Mouse (Mus musculus): Measurements from ENCODE around the gene Tjp1.
A peak's percentile ranks its signal among the peaks of the same experiment; 100 is the strongest.

The Tjp1 gene

DNA sequence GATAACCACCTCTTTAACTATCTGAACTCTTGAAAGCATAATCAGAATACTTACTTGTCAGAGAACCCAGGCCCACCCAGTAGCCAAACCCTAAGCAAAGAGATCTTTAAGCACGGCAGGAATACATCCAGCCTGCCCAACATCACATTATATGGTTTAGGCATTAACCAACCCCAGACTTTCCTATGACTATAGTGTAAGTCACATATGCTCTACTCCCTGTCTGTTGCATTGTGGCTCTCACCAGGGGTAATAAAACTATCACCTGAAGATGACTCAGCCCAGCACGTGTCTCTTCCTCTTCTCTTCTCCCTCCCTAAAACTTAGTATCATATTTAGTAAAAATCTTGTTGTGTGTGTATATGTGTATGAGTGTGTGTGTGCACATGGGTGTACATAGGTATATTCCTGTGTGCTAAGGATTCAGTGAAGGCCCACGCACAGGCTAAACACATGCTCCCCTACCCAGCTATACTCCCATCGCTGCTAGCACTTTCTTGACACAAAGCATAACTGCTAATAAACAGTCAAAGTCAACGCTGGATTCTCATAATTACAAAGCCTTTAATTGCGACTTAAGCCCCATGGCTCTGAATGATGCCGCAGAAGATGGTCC is 139.9 kb downstream of the Tjp1 start:
- DNase-seq = no peak

DNA sequence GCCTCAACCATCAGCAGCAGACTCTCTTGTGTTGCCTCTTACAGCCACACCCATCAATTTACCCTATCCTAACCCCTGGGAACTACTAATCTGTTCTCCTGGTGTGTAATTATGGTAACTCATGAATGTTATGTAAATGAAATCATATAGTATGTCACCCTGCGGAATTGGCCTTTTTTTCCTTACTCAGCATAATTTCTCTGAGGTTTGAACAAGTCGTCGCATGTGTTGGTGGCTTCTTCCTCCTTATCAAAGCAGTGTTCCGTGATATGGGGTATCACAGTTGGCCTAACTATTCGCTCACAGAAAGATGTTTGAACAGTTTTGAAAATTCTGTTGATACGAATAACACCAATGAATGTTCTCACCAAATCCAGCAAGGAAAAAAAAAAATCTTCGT is 142.8 kb downstream of the Tjp1 start:
- DNase-seq = no peak

DNA sequence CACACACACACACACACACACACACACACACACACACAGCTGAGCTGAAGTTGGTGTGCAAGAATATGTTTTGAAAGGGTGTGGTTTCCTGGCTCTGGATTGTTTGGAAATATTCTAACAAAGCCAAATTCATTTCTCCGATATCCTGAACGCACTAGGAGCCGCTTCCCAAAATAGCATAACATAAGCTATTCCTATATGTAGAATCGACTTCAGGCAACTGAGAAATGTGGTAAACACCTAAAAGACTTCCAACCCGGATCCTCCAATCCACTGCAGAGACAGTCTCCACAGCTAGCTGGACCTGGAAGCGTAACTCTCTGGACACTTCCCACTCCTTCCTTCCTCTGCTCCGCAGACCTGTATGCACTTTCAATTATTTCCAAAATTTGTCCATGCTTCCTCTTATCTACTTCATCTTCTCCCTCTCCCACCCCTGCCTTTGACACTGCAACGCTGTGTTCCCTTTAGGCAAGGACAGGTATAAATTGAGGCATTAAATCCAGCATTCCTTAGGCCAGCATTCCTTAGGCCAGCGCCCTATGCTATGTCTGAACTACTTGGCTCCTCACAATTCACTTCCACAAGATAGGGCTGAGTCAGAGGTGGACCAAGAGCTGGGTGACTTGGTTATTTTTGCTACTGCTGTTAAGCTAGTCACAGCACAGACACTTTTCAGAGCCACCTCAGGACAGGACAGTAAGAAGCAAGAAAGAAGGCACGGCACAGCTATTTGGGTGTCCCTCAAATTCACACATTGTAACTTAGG is 144.9 kb downstream of the Tjp1 start:
- DNase-seq = no peak

DNA sequence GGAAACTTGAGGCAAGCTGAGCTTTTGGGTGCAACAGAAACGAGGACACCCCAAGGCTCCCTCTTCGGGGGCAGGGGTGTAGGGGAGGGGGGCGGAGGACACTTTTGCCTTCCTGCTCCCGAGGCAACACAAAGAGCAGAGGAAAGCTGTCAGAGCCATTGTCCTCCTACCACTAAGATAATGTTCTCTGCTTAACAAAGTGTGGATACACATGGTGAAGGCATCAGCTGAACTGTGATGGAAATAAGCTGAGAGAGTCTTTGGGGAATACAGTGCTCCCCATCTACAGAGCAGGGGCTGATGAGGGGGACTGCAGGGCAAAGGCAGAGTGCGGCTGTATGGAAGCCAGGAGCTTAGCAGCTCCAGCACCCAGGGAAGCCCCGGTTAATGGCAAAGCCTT is 145.7 kb downstream of the Tjp1 start:
- no peak for DNase-seq

DNA sequence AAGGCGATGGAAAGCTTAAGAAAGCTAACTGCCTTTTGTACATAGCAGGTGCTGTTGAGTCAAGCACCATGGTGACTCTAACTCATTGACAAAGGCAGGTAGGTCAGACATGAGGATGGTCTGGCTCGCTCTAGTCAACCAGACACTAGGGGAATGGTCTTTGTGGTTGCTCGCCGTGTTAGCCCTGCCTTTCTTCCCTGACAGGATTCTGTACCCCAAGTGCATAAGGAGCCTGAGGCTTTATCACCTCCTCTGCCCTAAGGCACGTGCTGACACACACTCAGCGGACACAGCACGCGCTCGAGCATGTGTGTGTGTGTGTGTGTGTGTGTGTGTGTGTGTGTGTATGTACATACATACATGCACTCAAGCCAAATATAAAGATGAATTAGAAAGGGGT is 146.9 kb downstream of the Tjp1 start:
- DNase-seq = no peak

DNA sequence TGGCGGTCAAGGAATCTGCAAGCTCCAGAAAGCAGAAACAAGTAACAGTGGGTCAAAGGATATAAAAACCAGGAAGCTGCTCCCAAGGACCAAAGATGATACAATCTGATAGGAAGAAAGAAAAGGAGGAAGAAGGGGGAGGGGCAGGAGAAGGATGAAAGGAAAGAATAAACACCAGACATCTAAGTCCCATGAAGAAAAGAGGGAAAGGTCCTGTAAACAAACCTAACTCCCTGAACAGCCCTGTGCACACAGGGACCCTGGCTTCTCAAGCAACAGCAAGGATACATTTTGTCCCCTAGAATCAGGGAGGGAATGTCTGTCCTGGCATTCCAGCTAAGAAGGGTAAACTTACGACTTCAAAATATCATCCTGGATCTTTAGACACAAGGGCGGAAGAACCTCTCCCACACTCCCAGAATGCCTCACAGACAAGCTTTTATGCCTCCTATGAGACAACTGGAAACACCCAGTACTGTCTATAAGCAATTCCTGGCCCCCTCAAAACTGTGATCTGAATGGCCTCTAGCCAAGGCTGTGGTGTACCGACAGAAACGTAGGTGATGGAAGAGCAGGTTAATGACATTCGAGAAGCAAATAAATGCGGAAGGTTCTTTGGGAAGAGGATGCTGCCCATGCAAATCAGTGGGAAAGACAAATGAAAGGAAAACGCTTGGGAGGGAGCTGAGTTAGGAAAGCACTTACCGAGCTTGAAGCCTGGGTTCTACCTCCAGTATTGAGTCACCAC is 148.6 kb downstream of the Tjp1 start:
- no peak for DNase-seq

DNA sequence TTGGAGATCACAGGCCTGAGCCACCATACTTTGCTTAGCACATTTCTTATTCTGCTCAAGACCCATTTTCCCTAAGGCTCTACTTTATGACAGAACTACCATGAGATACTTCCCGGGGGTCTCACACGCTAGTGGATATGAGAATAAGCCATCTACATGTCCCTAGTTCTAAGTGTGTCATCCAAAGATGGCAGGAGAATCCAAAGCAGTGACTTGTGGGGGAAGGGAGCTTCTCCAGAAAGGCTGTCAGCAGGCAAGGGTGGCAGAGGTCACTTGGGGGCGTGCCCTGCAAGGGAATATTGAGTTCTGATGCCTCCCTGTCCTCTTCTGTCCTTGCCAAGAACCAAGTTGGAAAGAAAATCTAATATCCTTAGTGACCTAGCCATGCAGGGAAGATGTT is 150.1 kb downstream of the Tjp1 start:
- no peak for DNase-seq

DNA sequence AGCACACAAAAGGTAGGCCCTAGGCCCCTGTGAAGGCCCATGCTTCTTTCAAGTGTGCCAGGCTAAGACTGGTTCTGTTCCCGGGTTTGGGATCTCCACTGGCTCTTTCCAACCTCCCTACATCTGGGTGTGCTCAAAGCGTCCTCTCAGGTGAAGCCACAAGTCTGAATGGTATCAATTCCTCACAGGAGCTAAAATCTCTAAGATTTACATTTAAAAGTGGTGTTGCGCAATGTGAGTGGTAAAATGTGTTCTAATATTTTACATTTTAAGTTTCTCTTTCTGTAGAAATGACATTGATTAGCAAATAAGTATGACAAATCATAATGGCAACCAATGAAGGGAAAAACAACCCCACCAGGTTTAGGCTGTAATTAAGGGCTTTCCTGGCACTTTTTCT is 152.0 kb downstream of the Tjp1 start:
- DNase-seq = no peak

DNA sequence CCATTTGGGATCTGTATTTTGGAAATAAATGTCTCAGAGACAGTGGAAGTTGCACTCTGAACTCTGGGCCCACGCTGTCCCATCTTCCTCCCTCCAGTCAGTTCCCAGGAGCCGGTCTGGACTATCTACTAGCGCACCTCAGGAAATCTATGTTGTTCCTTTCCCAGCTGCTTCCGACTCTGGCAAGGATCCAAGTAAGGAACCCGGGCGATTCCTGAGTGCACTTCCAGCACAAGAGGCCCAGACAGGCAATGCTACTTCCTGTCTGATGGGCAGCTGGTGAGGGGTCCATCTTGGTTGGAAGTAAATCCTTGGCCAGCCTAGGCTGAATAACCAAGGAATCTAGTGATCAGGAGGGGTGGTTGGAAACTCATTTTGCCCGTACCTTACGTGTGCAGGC is 152.4 kb downstream of the Tjp1 start:
- DNase-seq = no peak

DNA sequence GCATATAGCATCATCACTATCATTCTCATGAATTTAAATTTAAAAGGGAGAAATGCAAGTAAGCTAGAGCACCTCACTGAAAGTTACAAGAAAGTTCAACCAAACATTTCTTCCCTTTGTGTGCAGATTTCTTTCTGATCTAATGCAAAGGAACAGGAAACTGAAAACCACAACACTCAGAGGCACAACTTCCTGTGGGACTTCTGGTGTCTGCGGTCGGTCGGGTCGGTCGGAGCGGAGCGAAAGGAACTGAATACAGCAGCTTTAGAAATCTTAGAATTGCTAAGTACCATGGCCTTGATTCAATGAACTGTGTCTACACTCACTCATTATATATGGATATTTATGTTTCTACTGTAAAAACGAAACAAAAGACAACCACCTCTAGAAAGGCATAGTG is 154.2 kb downstream of the Tjp1 start:
- no peak for DNase-seq

DNA sequence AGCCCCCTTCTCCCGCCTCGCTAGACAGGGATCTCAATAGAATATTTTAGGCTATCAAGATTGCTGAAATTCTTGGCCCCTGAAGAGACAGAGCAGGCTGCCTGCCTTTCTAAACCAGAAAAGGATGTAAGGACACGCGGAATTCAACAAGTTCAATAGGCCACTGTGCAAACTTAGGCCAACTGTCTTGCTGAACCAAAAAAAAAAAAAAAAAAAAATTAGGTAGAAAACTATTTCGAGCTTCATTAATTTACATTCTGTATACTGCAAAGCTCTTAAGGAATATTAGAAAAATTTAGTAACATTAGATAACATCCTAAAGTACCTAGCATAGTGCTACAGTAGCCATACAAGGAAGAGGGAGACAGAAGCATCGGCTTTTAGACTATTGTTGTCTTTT is 155.8 kb downstream of the Tjp1 start:
- DNase-seq = no peak

DNA sequence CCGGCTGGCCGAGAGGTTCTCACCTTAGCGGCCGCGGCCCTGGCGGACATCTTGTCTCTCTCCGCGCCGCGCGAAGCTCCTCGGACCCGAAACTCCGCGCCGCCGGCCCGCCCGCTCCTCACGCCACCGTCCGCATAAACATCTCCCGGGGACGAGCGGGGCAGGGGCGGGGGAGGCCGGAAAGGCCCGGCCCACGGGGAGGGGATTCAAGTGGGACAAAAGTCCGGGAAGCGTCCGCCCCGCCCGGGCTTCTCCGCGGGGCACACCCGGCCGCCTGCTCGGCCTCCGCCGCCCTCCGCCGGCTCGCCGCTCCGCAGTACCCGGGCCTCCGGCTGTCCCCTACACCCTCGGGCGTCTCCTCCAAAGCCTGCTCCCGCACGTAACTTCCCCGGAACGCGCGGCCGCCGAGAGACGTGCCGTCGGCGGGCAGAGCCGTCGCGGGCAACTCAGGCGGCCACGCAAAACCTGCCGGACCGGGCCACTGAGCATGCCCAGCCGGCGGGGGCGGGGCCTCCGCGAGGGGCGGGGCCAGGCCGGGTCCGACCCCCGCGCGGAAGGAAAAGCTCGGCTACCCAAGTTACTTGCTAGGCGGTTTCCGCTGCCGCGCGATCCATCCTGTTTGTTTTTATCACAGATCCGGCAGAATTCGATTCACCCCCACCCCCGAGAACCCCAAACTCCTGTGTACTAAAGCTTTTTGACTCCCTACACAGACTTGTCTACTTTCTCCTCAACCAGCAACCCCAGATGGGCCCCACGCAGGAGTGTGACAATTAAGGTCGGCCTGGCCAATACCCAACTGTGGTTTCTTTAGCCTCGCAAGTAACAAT is 156.6 kb downstream of the Tjp1 start:
- peak; percentile 80 to 84 for DNase-seq

DNA sequence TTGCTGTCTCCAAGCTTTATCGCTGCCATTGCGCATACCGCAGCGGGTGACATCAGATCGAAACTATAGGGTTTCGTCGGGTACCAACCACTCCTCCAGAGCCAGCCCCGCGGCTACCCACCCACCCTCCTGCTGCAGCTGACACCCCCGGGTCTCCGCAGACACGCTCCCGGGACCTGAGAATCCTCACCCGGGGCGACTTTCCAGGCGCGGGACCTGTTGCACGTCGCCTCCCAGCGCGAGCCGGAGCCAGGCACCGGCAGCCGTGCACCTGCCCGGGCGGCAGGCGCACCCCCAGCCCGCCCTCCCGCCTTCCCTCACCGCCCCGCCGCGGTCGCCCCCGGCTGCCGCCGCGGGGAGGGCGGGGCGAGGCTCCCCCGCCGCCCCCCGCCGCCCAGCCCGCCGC is 157.2 kb downstream of the Tjp1 start:
- DNase-seq = peak; percentile 36 to 57

DNA sequence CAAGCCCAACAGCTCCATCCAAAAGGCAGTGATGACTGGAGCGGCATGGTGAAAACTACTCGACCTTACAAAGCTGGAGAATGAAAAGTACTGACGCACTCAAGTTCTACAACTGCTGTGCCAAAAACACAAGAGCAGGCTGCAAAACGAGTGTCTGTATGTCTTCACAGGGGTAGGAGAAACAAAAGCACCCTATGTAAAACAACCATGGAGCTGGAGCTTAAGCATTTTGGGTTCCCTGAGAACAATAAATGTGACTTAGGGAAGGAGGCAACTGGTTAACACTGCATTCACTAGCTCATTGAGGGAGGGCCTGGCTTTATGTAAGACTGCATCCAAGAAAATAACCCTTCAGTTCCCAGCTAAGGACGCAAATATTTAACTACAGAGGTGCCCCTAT is 158.5 kb downstream of the Tjp1 start:
- DNase-seq = no peak

DNA sequence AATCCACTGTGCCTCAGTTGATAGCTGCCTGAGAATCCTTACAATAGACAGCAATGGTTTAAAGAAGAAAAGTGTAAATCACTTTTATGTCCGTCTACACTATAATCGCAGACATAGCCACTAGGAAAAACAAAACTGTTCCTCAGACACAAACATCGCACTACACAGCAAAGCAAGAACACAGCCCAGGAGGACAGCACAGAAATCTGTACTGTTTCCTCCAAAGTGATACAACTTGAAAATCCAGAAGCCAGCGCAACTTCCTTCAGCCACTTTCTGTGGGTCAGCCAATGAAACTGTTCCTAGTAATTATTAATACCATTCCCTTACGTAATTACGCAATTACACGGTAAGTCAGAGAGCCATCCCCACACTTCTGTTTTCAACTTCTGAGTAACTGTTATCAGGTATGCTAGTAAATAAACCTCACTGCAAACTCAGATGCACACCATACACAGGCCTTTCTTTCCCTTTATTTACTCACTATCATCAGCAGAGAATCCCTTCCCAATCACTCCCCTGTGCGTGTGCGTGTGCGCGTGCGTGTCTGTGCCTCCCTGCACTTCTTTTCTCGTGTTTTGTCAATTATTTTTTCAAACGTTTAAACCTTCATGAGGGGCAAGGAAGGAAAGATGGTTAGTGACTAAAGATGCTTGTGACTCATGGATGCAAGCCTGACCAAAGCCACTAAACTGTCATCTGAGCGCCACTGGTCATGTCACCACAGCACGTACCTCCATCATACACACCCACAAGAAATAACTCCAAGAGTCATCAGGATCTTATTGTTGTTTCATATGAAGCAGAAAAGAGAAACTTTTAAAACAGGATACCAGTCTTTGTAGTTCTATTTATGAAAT is 160.0 kb downstream of the Tjp1 start:
- DNase-seq = no peak

DNA sequence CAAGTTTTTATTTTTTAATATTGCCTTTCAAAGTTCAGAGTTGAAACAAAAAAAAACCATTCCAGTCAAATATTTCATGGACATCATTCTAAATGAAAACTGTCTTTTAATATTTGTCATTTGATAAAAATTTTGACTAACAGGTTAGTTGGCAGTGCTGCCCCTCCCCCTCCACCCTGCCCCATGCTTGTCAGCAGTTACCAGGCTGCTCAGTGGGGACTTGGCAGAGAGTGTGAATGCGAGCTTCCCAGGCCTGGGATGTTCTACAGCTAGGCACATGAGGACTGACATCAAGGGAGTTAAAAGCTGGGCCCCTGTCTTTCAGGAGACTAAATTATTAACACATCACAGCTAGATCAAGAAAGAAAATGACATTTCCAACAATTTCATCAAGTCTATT is 161.4 kb downstream of the Tjp1 start:
- DNase-seq = peak; percentile 51 to 55

DNA sequence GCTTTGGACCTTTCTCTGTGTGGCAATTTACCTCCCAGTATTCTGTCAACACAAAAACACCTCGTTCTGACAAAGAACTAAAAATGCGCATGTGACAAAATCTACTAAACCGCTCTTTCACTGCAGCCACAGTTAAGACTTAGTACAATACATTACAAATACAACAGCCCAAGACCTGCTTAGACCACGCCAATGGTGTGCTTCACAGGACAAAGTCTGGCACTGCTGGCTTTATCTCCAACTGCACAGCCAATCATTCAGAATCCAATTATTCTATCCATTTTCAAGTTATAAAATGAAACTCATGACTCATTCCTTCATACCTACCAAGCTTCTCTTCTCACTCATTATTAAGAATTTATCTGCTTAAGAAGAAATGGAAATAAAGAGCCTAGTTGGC is 162.0 kb downstream of the Tjp1 start:
- no peak for DNase-seq

DNA sequence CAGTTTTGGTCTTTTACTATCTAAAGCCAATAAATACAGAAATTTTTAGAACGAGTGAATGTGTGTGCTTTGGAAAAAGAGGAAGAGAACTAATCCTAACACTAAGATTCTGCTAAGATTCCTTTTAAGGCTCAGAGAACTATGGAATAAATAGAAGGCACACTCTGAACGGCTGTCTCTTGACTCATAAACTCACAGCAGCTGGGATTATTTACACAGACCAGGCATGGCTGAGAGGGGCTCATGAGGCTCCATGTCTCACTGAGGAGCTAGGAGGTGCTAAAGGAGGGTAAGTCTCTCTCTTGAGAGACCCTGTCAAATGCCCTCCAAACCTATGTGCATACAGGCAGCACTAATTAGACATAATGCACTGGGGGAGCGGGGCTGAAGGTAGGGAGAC is 167.3 kb downstream of the Tjp1 start:
- no peak for DNase-seq

DNA sequence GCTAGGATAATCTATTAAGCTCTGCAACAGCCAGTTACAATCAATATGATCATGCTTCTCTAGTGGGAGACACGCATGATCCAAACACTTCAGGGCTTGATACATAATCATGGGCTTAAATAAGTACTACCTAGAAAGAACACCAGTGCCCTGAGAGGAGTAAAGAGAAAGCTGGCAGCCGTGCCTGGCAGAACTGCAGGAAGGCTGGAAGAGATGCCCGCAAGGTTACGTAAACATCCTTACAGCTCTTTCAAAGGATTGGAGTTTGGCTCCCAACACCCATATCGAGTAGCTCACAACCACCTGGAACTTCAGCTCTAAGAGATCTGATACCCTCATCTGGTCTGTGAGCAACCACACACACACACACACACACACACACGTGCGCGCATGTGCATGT is 167.8 kb downstream of the Tjp1 start:
- no peak for DNase-seq

DNA sequence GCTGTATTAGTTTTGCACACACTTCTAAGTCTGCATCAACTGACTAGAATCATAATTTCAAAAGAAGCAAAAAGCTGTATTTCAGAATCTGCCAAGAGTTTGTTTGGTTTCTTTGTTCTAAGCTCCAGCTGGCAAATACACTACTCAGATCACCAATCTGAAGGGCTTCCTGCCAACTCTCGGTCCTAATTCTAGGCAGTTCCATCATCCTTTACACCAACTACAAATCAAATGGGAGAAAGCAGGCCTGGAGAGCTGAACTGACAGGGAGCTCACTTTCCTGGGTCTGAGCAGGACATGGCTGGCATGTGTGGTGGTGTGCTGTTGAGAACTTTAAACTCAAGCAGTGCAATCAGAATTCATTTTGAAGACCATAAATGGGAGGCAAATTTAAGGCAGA is 170.0 kb downstream of the Tjp1 start:
- DNase-seq = peak; percentile 55

DNA sequence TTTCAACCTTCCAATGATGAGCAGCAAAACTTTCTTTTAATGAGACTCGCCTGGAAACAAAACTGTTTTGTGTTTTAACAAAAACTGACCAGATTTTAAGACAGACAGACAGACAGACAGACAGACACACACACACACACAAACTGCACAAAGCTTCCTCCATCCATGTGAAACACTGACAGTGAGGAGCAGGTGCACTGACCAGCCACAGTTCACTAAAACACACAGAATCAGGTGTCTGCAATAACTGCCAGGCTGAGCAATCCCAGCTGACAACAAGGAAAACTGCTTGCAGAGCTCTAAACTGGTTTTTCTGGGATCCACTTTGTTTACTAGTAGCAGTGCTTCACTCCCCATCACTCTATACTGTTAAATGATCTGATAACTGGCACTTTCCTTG is 171.4 kb downstream of the Tjp1 start:
- DNase-seq = no peak

DNA sequence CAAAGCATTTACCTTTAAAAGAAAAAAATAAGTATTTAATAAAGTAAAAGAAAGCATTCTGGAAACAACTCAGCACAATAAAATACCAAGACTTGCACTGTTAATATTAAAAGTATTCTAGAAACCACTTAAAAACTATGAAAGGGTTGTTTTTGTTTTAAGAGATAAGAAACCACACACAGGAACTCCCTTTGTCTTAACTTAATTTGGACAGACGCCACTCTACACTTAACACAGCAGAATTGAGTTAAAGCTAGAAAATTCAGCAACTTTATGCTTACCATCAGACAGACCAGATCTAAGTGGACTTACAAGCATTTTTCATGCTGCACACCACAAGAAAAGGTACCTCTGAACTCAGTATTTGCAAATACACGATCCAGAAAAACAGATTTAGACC is 172.7 kb downstream of the Tjp1 start:
- no peak for DNase-seq

Measured in cerebellum, postnatal 14 days (tissue).